Mouse (Mus musculus) cerebellum, adult 11-12 months (tissue): Measurements from ENCODE around the gene Magi1.
"Not testable (repeated sequence)": the region's sequence is repeated elsewhere in the genome, so short reads cannot be mapped to it uniquely, and the experiment has no call there.

Experiments used
- DNase-seq: peaks from one replicate; pipeline ENCODE4 v3.0.0; 2022

The Magi1 gene

DNA sequence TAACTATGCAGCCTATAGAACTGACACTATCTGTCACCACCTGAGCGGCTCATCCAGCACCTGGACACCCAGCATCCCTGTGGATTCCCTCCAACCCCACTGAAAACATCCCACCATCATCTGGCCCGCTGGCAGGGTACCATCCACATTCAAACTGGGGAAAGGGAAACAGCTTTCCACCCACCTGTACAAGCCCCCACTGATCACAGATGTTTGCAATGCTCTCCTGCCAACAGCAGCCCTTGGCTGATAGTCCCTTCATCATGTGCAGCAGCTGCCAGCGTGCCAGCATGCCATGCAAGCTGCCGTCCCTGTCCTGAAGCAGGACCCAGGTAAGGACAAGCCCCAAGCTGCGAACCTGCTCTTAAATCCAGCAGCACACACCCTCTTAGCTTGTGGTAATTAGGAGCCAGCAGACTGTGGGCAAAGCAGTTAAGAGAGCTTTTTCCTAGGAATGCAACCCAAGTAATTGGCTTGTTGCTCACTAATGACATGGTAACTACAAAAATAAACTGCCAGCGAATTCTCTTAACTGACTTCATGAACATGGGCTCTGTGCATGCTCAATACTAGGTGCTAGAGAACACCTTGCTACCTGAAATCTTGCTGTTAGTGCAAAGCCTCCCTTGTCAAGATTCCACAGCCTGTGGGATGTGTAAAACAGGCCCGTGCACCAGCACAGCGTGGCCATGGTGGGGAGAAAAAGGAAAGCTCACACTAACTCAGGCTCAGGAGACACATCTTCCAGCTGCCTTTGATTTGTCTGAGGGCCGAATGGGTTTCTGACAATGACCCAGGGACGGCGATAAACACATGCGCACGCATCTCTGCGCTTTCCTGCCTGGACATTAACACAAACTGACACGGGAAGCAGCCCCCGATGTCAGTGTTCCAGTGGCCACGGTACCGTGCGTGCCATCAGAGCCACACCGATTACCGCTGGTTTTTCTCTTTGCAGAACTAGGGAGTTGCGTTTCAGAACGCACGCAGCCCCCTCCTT, 568.2 kb downstream of the Magi1 start:
- no peak for DNase-seq

DNA sequence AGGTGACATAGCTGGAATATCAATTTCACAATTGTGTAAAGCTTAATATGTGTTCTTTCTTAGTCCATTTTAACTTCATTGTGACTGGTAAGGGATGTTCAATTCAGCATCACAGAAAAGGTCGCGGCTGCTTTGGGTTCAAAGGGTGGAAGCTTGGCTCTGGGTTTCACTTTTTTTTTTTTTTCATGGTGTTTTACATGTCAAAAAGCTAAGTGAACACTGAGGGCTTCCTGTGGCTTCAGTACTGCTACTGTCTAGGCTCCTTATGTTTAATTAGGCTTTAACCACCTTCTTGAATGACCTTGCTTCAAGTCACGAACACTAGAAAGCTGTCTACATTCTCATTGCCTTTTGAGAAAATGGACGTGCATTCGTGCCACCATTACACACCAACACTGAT, 579.4 kb downstream of the Magi1 start:
- DNase-seq = no peak

DNA sequence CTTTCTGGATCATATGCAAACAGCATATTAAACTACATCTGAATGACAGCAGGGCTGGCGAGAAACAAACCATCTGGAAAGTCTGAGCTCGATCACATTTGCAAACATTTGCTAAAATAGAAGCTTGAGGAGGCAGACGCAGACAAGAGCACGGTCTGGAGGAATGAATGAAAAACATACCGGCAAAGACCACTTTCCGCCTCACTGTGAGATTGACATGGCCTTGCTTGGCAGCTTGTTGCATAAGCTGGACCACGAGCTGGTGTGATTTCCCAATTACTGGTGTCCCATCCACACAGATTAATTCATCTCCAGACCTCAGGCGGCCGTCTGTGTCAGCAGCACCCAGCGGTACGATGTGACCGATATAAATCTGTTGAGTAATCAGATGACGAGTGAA, 584.3 kb downstream of the Magi1 start:
- no peak for DNase-seq

DNA sequence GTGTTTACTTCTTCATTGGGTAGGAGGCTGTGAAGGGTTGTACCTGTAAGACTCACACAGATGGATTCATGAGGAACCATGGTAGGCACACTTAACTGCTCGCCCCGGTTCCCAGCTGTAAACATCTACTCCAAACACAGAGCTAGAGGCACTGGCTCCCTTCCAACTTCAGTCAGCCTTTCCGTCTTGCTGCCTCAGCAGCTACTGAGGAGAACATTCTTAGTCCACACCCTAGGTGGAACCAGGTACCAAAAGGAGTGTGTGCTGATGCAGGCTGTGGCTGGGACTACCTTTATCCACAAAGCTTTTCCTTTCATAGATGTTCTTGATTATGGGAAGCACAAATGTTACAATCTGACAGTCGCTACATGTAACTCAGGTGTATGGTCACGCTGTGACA, 585.8 kb downstream of the Magi1 start:
- no peak for DNase-seq

DNA sequence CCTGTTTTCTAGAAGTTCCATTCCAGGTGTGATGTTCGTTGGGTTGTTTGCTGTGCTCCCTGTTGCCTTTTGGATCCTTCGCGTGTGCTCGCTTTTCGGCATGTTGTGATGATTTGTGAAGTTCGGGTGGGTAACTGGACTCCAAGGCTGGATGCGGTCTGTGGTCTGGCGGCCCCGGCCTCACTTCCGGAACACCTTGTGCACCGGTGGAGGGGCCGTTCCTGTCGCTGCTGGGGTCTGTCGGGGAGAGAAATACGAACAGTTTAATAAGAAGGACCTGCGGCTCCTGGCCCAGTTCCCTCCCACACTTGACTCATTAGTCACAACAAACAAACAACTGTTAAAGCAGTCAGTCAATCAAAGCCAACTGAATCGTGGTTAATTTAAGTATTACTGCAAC, 605.0 kb downstream of the Magi1 start:
- no peak for DNase-seq

DNA sequence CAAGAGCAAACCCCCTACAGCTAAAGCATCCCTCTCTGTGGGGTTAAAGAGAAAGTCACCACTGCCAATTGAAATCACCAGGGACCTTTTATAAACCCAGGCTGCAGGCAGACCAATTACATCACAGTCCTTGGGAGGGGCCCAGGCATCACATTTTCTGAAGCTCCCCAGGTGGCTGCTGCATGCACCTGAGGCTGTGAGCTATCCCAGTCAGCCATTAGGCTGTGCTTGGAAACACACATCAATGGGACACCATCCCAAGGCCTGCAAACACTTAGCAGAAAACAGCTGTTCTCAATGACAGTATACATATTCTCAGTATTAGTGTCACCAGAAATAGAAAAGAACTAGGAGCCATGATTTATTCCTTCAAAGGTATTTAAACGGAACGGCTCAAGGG, 617.0 kb downstream of the Magi1 start:
- no peak for DNase-seq

DNA sequence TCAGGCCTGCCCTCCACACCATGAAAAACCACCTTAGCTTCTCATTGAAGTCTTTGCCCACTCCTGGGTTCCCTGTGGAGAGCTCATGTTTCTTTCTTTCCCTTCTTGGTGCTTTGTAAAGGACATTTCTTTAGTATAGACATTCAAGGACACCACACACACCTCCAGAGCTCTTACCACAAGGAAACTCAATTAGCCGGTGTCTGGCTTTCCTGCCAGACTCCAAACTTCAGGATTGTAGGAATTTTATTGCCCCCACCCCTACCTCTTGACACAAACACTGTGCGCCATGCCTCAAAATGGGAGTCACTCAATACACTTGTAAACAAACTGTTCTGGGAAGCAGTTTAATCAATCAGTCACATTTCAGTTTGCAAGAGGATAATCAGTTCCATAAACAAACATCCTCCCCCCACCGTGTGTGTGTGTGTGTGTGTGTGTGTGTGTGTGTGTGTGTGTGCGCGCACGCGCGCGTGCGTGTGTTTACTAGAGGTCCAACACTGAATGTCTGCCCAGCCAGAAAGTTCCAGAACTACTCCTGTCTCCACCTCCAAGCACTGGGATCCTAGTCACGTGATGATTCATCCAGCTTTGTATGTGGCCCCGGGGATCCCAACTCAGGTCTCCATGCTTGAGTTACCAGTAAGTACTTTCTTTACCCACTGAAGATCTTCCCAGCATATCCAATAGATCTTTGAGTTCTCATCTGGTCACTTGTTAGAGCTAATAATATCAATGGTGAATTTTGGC, 618.5 kb downstream of the Magi1 start:
- no peak for DNase-seq

DNA sequence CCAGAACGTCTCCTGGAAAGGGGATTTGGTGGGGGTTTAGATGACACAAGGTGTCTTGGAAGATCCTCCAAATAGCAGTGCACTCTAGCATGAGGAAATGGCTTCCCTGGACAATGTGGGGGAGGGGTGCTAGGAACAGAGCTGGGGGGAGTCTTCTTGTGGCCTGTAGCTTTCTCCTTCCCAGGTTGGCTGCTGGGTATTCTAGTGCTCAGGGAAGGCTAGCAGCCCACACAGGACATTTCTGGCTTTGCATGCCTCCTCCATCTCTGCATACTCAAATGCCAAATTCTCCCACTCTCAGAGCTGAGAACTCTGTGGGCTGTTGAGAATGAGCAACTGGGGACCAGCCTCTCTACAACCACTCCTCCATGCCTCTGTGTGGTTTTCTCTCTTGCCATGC, 622.6 kb downstream of the Magi1 start:
- no peak for DNase-seq

DNA sequence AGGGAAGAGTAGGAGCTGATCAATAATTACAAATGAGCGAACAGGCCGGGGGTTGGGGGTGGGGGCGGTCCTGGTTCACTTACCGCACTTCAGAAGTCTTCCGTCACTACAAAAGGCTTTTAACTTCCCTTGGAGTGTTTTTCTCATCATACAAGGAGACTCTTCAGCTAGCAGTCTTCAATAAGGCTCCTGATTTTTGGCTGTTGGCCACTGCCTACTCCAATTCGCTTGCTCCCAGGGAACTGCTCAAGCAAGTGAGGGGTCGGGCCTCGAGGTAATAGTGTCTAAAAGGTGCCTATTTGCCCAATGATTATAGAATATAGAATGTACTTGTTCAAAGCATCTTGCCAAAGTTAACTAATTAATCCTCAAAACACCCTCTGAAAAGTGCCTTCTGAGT, 624.2 kb downstream of the Magi1 start:
- DNase-seq = no peak

DNA sequence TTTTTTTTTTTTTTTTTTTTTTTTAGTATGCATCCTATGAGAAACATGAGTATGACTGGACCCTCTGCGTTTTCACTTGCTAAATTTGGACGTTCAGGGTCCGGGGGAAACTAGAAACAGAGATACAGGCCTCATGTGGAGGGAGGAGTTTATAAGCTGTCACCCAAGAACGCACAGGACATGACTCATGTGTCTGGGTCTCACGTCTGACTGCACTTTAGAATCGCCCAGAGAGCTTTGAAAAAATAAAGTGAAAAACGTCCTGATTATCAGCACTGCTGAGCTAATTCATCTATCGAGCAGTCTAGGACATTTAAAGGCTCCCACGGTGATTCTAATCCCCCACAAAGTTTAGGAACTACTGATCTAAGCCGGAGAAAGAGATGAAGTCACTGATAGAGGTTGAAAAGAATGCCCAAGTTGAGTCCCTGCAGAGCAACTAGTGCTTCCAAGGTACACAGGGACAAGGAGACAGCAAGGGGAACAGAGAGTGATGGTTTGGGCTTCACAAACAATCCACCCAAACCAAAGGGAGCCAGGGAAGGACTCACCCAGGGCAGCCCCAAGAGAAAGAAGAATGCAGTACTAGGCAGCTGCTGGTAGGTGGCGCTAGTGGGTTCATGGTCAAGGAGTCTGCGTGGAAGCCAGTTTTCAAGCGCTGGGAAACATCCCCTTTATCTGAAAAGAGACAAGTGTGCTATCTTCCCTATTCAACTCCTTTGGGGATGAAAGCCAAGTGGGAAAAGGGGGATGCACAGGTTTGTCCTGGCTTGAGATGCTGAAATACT, 626.3 kb downstream of the Magi1 start:
- peak; percentile 17 for DNase-seq

DNA sequence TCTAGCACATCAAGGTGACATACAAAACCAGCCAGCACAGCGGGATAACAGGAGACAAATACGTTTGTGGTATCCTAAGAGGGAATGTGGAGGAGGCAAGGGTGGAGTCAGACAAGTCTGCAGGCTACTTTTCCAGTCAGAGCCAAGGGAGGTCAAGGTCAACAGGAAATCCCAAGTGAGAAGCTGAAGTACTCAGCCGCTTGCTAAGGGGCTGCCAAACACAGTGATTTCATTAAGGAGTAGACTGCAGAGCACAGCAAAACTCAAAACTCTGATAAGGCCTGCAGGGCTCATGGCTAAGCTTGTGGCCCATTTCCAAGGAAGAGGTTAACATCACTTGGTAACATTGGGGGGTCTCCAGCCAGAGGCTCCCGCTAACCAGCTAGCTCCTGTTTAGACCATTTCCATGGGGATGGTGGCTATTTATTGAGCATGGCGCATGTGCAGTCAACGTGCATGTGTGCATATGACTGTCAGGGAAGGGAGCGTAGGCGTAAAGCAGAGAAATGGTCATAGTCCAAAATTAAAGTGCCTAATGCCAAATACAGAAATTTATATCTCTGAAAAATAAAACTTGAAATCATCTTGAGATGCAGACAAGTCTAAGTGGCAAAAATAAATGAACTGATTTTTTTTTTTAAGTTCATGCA, 635.0 kb downstream of the Magi1 start:
- no peak for DNase-seq

DNA sequence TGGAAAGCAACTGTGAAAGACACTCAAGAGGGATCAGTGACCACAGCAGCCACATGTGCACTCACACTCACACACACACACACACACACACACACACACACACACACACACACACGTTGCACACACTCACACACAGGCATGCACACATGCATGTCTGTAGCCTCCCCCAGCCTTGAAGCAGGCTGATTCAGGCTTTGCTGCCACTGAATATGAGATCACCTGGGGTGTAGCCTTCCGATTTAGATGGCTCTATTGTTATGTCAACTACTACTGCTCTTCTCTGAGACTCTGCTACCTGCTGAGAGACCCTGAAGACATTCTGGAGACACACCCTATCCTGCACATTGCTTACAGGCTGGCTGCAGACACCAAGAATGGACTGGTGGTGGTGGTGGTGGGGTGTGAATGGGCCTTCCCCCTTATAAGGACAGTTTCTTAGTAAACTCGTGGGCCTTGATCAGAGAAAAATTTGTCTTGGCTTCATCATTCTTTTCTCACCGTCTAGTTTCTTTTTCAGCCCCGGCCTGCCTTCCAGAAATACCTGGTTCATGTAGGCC, 653.9 kb downstream of the Magi1 start:
- DNase-seq = not testable (repeated sequence)

DNA sequence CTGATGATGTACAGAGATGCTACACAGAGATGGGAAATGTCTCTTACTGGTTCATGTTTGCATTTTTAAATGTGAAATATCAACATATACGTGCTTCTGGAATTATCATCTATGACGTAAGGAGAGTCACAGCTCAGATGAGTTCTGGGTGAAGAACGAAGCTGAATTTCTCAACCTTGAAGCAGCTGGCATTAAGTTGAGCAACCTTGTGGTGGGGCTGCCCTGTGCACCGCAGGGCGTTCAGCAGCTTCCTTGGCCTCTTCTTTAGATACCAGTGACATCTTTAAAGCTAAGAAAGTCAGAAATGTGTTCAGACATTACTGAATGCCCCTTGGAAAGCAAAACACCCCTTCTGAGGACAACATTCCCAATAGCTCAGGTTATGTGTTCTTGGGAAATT, 656.5 kb downstream of the Magi1 start:
- no peak for DNase-seq
